Comparison of ENCODE assay signal across 8 mouse cellular contexts in genomic region chr10:78168792-78169191, GRCm38 (mm10). TPM values are rescaled to one million over a fixed set of nuclear protein-coding genes. Genes with fewer than 3 reads are reported as not detected.
A peak's percentile ranks its signal among the peaks of the same experiment; 100 is the strongest.
DNase-seq lines count a peak whose midpoint lies in the region; ATAC-seq and TF ChIP-seq lines count a peak whose summit lies in the region.

No protein-coding gene starts in this region.

- no peak overlapping the region for H3K27ac ChIP-seq in limb, embryonic 11.5 days (replicated peaks; ENCODE audit: low read depth, low read length)
- no peak overlapping the region for H3K27ac ChIP-seq in small intestine, adult 2 months (ENCODE audit: insufficient read depth, low read depth, low read length)

- H3K9me3 ChIP-seq in megakaryocyte, embryonic 14.5 days: no peaks in the 10 kb centered on the region
- no peaks in the 10 kb centered on the region for H3K9me3 ChIP-seq in limb, embryonic 11.5 days (ENCODE audit: control insufficient read depth, low read length)

- H3K4me2 ChIP-seq in limb, embryonic 11.5 days (ENCODE audit: low read depth, severe bottlenecking): peak overlapping the region; percentile 89

- ATAC-seq in megakaryocyte, adult 5-6 weeks (ENCODE audit: poor library complexity, severe bottlenecking): no peak
- no peak for ATAC-seq in limb, embryonic 11.5 days (ENCODE audit: insufficient number of reproducible peaks, low FRiP score, low TSS enrichment, low read depth)

- peaks cover 38% of the 10 kb centered on the region for H3K4me1 ChIP-seq in megakaryocyte, embryonic 14.5 days
- peaks cover 6% of the 10 kb centered on the region; the same call in 1 of the 2 replicates for H3K4me1 ChIP-seq in limb, embryonic 11.5 days (ENCODE audit: control insufficient read depth, insufficient read depth, low read length)
- H3K4me1 ChIP-seq in small intestine, adult 2 months (ENCODE audit: control insufficient read depth, insufficient read depth, insufficient read length, low read length): peaks cover 6% of the 10 kb centered on the region; the same call in 1 of the 2 replicates

- peak; percentile 62 for DNase-seq in cerebellum, adult 11-12 months
- no peak for DNase-seq in cerebellum, postnatal 25 days
- DNase-seq in limb, embryonic 11.5 days (ENCODE audit: low spot score): no peak
- no peak for DNase-seq in embryo, embryonic 10.5 days (ENCODE audit: low spot score)
- no peak for DNase-seq in spleen, adult 18-20 months

- TF ChIP-seq POLR2A in small intestine, adult 2 months (IDR thresholded peaks at IDR 0.05; ENCODE audit: low read depth, low read length): no peak

- peaks cover 82% of the 10 kb centered on the region for H3K36me3 ChIP-seq in megakaryocyte, embryonic 14.5 days (replicated peaks; ENCODE audit: low read length)
- peaks cover 13% of the 10 kb centered on the region; the same call in 1 of the 2 replicates for H3K36me3 ChIP-seq in limb, embryonic 11.5 days (ENCODE audit: control insufficient read depth, insufficient read depth, low read length)
- H3K36me3 ChIP-seq in small intestine, adult 2 months (ENCODE audit: control insufficient read depth, insufficient read depth, low read length): peaks cover 31% of the 10 kb centered on the region

- no peak for TF ChIP-seq CTCF in small intestine, adult 2 months (IDR thresholded peaks at IDR 0.05; ENCODE audit: extremely low read depth, insufficient read length, insufficient replicate concordance, low read depth, low read length)

- 81% methylated on average over 11 of the region's 11 CpGs for WGBS in limb, embryonic 11.5 days
- 38% methylated on average over 11 of the region's 11 CpGs for WGBS in small intestine, adult 2 months

- no peaks in the 10 kb centered on the region for H3K27me3 ChIP-seq in megakaryocyte, embryonic 14.5 days (replicated peaks)
- no peaks in the 10 kb centered on the region for H3K27me3 ChIP-seq in limb, embryonic 11.5 days (ENCODE audit: control insufficient read depth, insufficient read depth, low read length)
- H3K27me3 ChIP-seq in small intestine, adult 2 months (ENCODE audit: control insufficient read depth, insufficient read depth, low read length): no peaks in the 10 kb centered on the region

- H3K9ac ChIP-seq in limb, embryonic 11.5 days (ENCODE audit: low read length): peak overlapping the region; percentile 74

- peak overlapping the region; percentile 98 for H3K4me3 ChIP-seq in megakaryocyte, embryonic 14.5 days (replicated peaks)
- peak overlapping the region; percentile 85 for H3K4me3 ChIP-seq in limb, embryonic 11.5 days (ENCODE audit: low read depth, low read length)
- H3K4me3 ChIP-seq in small intestine, adult 2 months (ENCODE audit: low read depth, low read length): peak overlapping the region; percentile 72

RNA-seq across cellular contexts. Expression of gene D10Jhu81e, which starts 0.8 kb away (rescaled TPM):
- 44.9 and 59.7 TPM in 2 replicates for polyA plus RNA-seq in megakaryocyte, embryonic 14.5 days (2012; ENCODE audit: insufficient read depth, low replicate concordance)
- total RNA-seq in megakaryocyte, adult 5-6 weeks (2015): 22.7 and 25.3 TPM in 2 replicates
- total RNA-seq in megakaryocyte, adult 5-6 weeks (2017): 57.6 and 69.2 TPM in 2 replicates
- 17.4 and 25.9 TPM in 2 replicates for polyA plus RNA-seq in limb, embryonic 11.5 days (2014; fragmentation: Nextera tagmentation; extraction: Ambion mirVana)
- 56.4 and 63.8 TPM in 2 replicates for polyA plus RNA-seq in small intestine, adult 2 months (2012; rRNA removed)

RNA-seq across cellular contexts. Expression of gene Pwp2, which starts 16.2 kb away (rescaled TPM):
- polyA plus RNA-seq in megakaryocyte, embryonic 14.5 days (2012; ENCODE audit: insufficient read depth, low replicate concordance): 1.3 and 2.9 TPM in 2 replicates
- 2.2 and 3.0 TPM in 2 replicates for total RNA-seq in megakaryocyte, adult 5-6 weeks (2015)
- 7.4 and 8.8 TPM in 2 replicates for total RNA-seq in megakaryocyte, adult 5-6 weeks (2017)
- 23.7 and 26.5 TPM in 2 replicates for polyA plus RNA-seq in limb, embryonic 11.5 days (2014; fragmentation: Nextera tagmentation; extraction: Ambion mirVana)
- 3.1 and 4.7 TPM in 2 replicates for polyA plus RNA-seq in small intestine, adult 2 months (2012; rRNA removed)
